Mouse (Mus musculus) heart, postnatal 0 days (tissue): ENCODE results near the gene Cbx8. TPM values are rescaled to one million over a fixed set of nuclear protein-coding genes. Genes with fewer than 3 reads are reported as not detected.

Experiments
- ATAC-seq: fragments of 200-750 bp; cut with Nextera tagmentation; 2 replicates; pipeline ENCODE4 v1.8.0; 2017; ENCODE audit warnings: low read depth, moderate number of reproducible peaks, moderate library complexity; ENCODE audit not compliant: insufficient read depth
- DNase-seq: peaks from one replicate; pipeline ENCODE4 v3.0.0-alpha.2; 2016; ENCODE audit warnings: low spot score
- H3K27ac ChIP-seq: fragments of 300-500 bp; sonication (generic); 2 replicates; pipeline ENCODE4 v1.5.1; 2014; ENCODE audit warnings: low read depth, mild to moderate bottlenecking
- H3K27me3 ChIP-seq: fragments of 300-500 bp; sonication (generic); 2 replicates; pipeline ENCODE4 v1.6.1; 2014; ENCODE audit warnings: low read length, mixed read lengths; ENCODE audit not compliant: control insufficient read depth, insufficient read depth
- H3K36me3 ChIP-seq: fragments of 300-500 bp; sonication (generic); replicated peaks from 2 replicates; pipeline ENCODE4 v1.6.1; 2014; ENCODE audit warnings: low read length, mixed read lengths; ENCODE audit not compliant: control insufficient read depth, insufficient read depth
- H3K4me1 ChIP-seq: fragments of 300-500 bp; sonication (generic); 2 replicates; pipeline ENCODE4 v1.6.1; 2014; ENCODE audit warnings: antibody characterized with exemption; ENCODE audit not compliant: control insufficient read depth, insufficient read depth
- H3K4me2 ChIP-seq: fragments of 300-500 bp; sonication (generic); 2 replicates; pipeline ENCODE4 v1.6.1; 2014; ENCODE audit warnings: low read depth, mild to moderate bottlenecking, low read length, moderate library complexity
- H3K4me3 ChIP-seq: fragments of 300-500 bp; sonication (generic); 2 replicates; pipeline ENCODE4 v1.5.1; 2014; ENCODE audit warnings: low read depth, low read length
- H3K9ac ChIP-seq: fragments of 300-500 bp; sonication (generic); replicated peaks from 2 replicates; pipeline ENCODE4 v1.6.1; 2014; ENCODE audit warnings: low read depth, low read length, mixed read lengths
- H3K9me3 ChIP-seq: fragments of 300-500 bp; sonication (generic); replicated peaks from 2 replicates; pipeline ENCODE4 v1.6.1; 2016; ENCODE audit warnings: low read length; ENCODE audit not compliant: control insufficient read depth
- CTCF ChIP-seq: IDR thresholded peaks from 2 replicates; pipeline ENCODE4 v1.5.1; 2016; ENCODE audit warnings: antibody characterized with exemption, control low read depth, low read depth
- EP300 ChIP-seq: IDR thresholded peaks from 2 replicates; pipeline ENCODE4 v1.6.1; 2016; ENCODE audit warnings: antibody characterized with exemption, low read depth
- WGBS: fragments of 180-500 bp; shearing (Covaris S2); extraction: QIAGEN DNeasy Blood & Tissue Kit; methylation state at CpG from one replicate; pipeline ENCODE4 v1.1.7; 2014; 5-methylcytosine and 5-hydroxymethylcytosine counted together
- polyA plus RNA-seq: library from polyadenylated mRNA; unstranded; fragments of >200 nt; fragmentation: Nextera tagmentation; extraction: Ambion mirVana; gene quantifications from 2 replicates; pipeline ENCODE4 v1.2.1, GENCODE M21; 2015
- total RNA-seq: library from RNA; depleted of rRNA; stranded (reverse); fragments of >200 nt; gene quantifications from 2 replicates; pipeline ENCODE4 v1.2.3, GENCODE M21; 2014; ENCODE audit warnings: low replicate concordance

Gene Cbx8
- total and polyA plus RNA-seq, 2 experiments from 2014 or later, result 1.6 to 5.1 TPM

DNA sequence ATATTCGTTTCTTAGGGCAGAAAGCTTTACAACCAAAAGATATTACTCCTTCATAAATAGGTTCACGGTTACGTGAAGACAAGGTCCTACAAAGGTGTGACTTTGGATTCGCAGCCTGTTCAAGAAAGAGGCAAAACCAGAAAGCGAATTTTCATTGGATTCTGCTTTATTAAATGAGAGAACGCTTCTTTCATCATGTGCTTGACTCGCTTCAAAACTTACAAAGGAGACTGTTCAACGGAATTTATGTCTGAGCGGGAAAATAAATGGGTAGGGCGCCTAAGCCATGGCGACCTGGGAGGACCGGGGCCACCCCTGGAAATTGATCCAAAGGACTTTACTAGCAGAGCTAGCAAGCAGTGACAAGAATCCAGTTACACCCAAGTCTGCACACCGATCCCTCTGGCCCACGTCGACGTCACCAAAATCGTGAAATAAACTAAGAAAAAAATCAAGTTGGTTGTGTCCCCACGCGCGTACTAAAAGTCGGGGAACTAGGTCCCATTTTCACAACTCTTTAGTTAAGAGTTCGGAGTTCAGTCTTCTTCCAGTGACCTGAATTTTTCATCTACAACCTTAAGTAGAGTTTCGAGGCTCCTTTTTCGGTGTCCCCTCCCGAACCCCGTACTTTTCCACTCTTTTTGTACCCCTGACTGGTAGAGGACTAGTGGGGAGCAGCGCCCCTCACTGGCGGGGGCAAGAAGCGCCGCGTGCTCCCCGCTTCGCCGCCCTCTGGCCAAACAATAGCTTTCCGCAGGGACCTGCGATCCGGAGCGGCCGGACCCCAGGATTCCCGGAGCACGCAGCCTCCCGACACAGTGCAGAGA, 18.5 kb downstream of the Cbx8 start:
- H3K36me3 ChIP-seq, result peaks cover 6% of the 10 kb centered on the region; the same call in 1 of the 2 replicates
- H3K27me3 ChIP-seq, result peaks cover 25% of the 10 kb centered on the region
- ATAC-seq (no peak), DNase-seq (no peak)
- peak overlapping the region; percentile 82 for H3K4me3 ChIP-seq
- no peaks in the 10 kb centered on the region for H3K9me3 ChIP-seq
- H3K27ac ChIP-seq, result no peak overlapping the region
- H3K4me2 ChIP-seq, result peak overlapping the region; percentile 99
- TF ChIP-seq CTCF (peak; percentile 35), EP300 (no peak)
- peak overlapping the region; percentile 74; the same call in 1 of the 2 replicates for H3K9ac ChIP-seq
- 8% methylated on average over 42 of the region's 42 CpGs for WGBS
- H3K4me1 ChIP-seq, result peaks cover 31% of the 10 kb centered on the region

DNA sequence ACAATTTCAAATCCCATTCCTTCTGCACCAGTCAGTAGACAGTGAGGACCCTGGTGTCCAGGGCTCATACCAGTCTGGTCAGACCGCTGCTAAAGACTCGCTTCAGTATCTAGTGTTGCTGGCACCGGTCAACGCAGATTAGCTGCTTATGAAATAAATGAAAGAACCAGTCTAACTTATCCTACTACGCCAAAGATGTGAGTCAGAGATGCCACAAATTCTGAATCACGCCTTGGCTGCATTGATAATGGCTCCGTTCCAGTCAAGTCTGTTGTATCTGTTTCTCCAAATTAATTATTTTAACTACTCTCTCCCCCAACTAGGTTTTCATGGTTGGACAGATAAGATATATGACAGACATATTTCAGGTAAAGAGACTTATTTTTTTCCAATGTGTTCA, 19.6 kb downstream of the Cbx8 start:
- H3K27me3 ChIP-seq, result peaks cover 25% of the 10 kb centered on the region
- WGBS, result 84% methylated on average over 7 of the region's 7 CpGs
- ATAC-seq, result no peak

GRCm38 (mm10) chr11:119017506-119017905, 23.3 kb downstream of the Cbx8 start:
- no peak overlapping the region for H3K27ac ChIP-seq
- no peak overlapping the region for H3K4me2 ChIP-seq
- H3K36me3 ChIP-seq, result no peaks in the 10 kb centered on the region
- DNase-seq (no peak), ATAC-seq (no peak)
- TF ChIP-seq CTCF (no peak), EP300 (no peak)
- H3K9me3 ChIP-seq, result no peaks in the 10 kb centered on the region
- no peaks in the 10 kb centered on the region for H3K4me1 ChIP-seq
- H3K4me3 ChIP-seq, result no peak overlapping the region
- no peak overlapping the region for H3K9ac ChIP-seq
- 78% methylated on average over 7 of the region's 7 CpGs for WGBS
- H3K27me3 ChIP-seq, result peaks cover 25% of the 10 kb centered on the region

More for the DNA sequence above, 19.6 kb downstream of the Cbx8 start:
- Histone ChIP-seq H3K4me1 (peaks cover 27% of the 10 kb centered on the region), H3K9me3 (no peaks in the 10 kb centered on the region), H3K27ac (no peak overlapping the region), H3K4me3 (no peak overlapping the region), H3K36me3 (no peaks in the 10 kb centered on the region), H3K9ac (no peak overlapping the region), H3K4me2 (no peak overlapping the region)
- no peak for DNase-seq
- TF ChIP-seq CTCF (no peak), EP300 (no peak)

DNA sequence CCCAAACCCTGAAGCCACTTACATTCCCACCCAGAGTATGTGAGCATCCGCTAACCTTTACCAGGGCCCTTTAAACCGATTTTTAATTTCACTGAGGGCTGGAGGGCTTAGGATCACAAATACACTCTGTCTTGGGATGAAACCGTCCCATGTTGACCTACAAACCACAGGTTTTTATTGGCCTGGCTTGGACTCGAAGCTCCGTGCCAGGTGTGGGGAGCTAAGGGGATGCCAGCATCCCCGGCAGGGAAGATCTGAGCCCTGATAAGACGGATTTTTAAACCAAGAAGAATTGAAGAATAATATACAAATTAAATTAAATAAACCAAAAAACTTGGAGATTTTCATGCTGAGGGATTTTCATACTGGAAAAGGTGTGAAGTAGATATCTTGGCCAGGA, 26.3 kb downstream of the Cbx8 start:
- TF ChIP-seq EP300 (no peak), CTCF (no peak)
- no peak overlapping the region for H3K4me3 ChIP-seq
- DNase-seq (no peak), ATAC-seq (no peak)
- no peak overlapping the region for H3K9ac ChIP-seq
- peaks cover 2% of the 10 kb centered on the region; the same call in 1 of the 2 replicates for H3K27me3 ChIP-seq
- no peaks in the 10 kb centered on the region for H3K9me3 ChIP-seq
- no peaks in the 10 kb centered on the region for H3K36me3 ChIP-seq
- WGBS, result 73% methylated on average over 7 of the region's 7 CpGs
- no peak overlapping the region for H3K27ac ChIP-seq
- no peak overlapping the region for H3K4me2 ChIP-seq
- no peaks in the 10 kb centered on the region for H3K4me1 ChIP-seq

- peak overlapping the region; percentile 47; the same call in 1 of the 2 replicates for H3K4me2 ChIP-seq
- DNase-seq, result no peak
- ATAC-seq, result no peak; the same call in 1 of the 2 replicates
- no peak overlapping the region for H3K4me3 ChIP-seq
- H3K9me3 ChIP-seq, result no peaks in the 10 kb centered on the region
- H3K4me1 ChIP-seq, result no peaks in the 10 kb centered on the region
- no peaks in the 10 kb centered on the region for H3K36me3 ChIP-seq
- H3K27ac ChIP-seq, result no peak overlapping the region
- H3K9ac ChIP-seq, result no peak overlapping the region
- no peaks in the 10 kb centered on the region for H3K27me3 ChIP-seq
- WGBS, result 22% methylated on average over 21 of the region's 21 CpGs
- TF ChIP-seq EP300, result no peak
- no peak for TF ChIP-seq CTCF
These were observed 33.0 kb downstream of the Cbx8 start for GRCm38 (mm10) chr11:119007461-119008456.
